Mouse (Mus musculus): Measurements from ENCODE around the gene Taf9. TPM values are rescaled to one million over a fixed set of nuclear protein-coding genes. Genes with fewer than 3 reads are reported as not detected.

Taf9 gene
- polyA plus RNA-seq, 1 experiment from 2014 or later = 11.6 TPM

GRCm38 (mm10) chr13:100682837-100683236 is 31.5 kb downstream of the Taf9 start:
- WGBS = 79% methylated on average over 2 of the region's 2 CpGs
- Histone ChIP-seq H3K4me2 (replicated peaks; ENCODE audit: low read depth, low read length) (no peak overlapping the region), H3K36me3 (ENCODE audit: control insufficient read depth, insufficient read depth, low read length) (no peaks in the 10 kb centered on the region), H3K27me3 (ENCODE audit: control insufficient read depth, insufficient read depth, low read length) (no peaks in the 10 kb centered on the region), H3K27ac (ENCODE audit: low read length) (no peak overlapping the region), H3K9ac (replicated peaks; ENCODE audit: low read depth, low read length) (no peak overlapping the region), H3K4me3 (ENCODE audit: low read depth, low read length) (no peak overlapping the region), H3K9me3 (ENCODE audit: control insufficient read depth, low read depth, low read length) (no peaks in the 10 kb centered on the region), H3K4me1 (ENCODE audit: control insufficient read depth, insufficient read depth, low read length) (no peaks in the 10 kb centered on the region)
- ATAC-seq (ENCODE audit: insufficient number of reproducible peaks, insufficient read depth, low FRiP score, low read depth) = no peak

DNA sequence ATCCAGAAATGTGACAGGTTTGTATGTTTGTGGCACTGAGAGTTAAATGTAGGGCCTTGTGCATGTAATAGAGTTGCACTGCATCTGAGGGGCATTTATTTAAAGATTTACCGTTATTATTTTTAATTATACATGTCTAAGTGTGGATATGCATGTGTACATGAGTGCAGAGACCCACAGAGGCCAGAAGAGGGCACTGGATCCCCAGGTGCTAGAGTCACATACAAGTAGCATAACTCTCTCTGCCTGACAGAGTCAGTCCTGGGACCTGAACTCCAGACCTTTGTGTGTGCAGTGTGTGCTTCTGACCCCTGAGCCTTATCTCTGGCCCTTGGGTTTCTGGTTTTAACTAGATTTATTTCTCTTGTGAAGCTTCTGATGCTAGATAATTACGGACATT is 33.0 kb downstream of the Taf9 start:
- no peaks in the 10 kb centered on the region for H3K4me1 ChIP-seq (ENCODE audit: control insufficient read depth, insufficient read depth, low read length)
- no peak overlapping the region for H3K27ac ChIP-seq (ENCODE audit: low read length)
- H3K27me3 ChIP-seq (ENCODE audit: control insufficient read depth, insufficient read depth, low read length) = no peaks in the 10 kb centered on the region
- WGBS = 67% methylated on average over 2 of the region's 2 CpGs
- ATAC-seq (ENCODE audit: insufficient number of reproducible peaks, insufficient read depth, low FRiP score, low read depth) = no peak
- H3K4me2 ChIP-seq (replicated peaks; ENCODE audit: low read depth, low read length) = no peak overlapping the region
- H3K36me3 ChIP-seq (ENCODE audit: control insufficient read depth, insufficient read depth, low read length) = no peaks in the 10 kb centered on the region
- no peaks in the 10 kb centered on the region for H3K9me3 ChIP-seq (ENCODE audit: control insufficient read depth, low read depth, low read length)
- H3K9ac ChIP-seq (replicated peaks; ENCODE audit: low read depth, low read length) = no peak overlapping the region
- no peak overlapping the region for H3K4me3 ChIP-seq (ENCODE audit: low read depth, low read length)

DNA sequence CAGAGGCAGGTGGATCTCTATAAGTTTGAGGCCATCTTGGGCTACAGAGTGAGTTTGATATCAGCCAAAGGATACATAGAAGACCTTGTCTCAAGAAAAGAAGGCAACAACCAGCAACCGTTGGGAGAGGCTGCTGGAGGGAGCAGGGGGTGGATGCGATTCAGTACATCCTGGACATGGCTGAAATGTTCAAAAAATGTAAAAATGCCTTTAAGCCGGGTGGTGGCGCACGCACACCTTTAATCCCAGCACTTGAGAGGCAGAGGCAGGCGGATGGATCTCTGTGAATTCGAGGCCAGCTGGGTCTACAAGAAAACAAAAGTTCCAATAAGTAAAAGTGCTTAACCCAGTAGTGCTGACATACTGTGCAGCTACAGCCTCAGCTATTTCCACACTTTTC is 36.1 kb downstream of the Taf9 start:
- ATAC-seq (ENCODE audit: insufficient number of reproducible peaks, insufficient read depth, low FRiP score, low read depth) = no peak
- Histone ChIP-seq H3K36me3 (ENCODE audit: control insufficient read depth, insufficient read depth, low read length) (no peaks in the 10 kb centered on the region), H3K27ac (ENCODE audit: low read length) (no peak overlapping the region), H3K9ac (replicated peaks; ENCODE audit: low read depth, low read length) (no peak overlapping the region), H3K4me3 (ENCODE audit: low read depth, low read length) (no peak overlapping the region), H3K4me2 (replicated peaks; ENCODE audit: low read depth, low read length) (no peak overlapping the region), H3K9me3 (ENCODE audit: control insufficient read depth, low read depth, low read length) (no peaks in the 10 kb centered on the region), H3K4me1 (ENCODE audit: control insufficient read depth, insufficient read depth, low read length) (no peaks in the 10 kb centered on the region), H3K27me3 (ENCODE audit: control insufficient read depth, insufficient read depth, low read length) (no peaks in the 10 kb centered on the region)
- WGBS = 61% methylated on average over 7 of the region's 7 CpGs

DNA sequence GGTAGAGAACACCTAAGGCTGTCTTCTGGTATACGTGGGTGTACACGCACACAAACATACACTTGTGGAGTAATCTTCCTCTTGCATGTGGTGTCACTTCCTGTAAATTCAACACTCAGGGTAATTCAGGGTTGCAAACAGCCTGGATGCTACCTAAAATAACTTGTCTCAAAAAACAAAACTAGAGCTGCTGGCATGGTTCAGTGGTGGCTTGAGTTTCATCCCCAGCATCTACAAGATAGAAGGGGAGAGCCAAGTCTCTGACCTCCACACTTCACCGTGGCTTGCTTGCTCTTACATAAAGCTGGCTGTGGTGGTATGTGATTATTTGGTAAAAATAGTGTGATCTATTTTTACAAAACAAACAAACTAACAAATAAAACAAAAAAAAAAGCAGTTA is 46.2 kb downstream of the Taf9 start:
- H3K9ac ChIP-seq (replicated peaks; ENCODE audit: low read depth, low read length) = no peak overlapping the region
- 94% methylated on average over 3 of the region's 3 CpGs for WGBS
- H3K4me3 ChIP-seq (ENCODE audit: low read depth, low read length) = no peak overlapping the region
- no peak overlapping the region for H3K27ac ChIP-seq (ENCODE audit: low read length)
- H3K4me1 ChIP-seq (ENCODE audit: control insufficient read depth, insufficient read depth, low read length) = no peaks in the 10 kb centered on the region
- no peaks in the 10 kb centered on the region for H3K27me3 ChIP-seq (ENCODE audit: control insufficient read depth, insufficient read depth, low read length)
- H3K36me3 ChIP-seq (ENCODE audit: control insufficient read depth, insufficient read depth, low read length) = peaks cover 38% of the 10 kb centered on the region
- ATAC-seq (ENCODE audit: insufficient number of reproducible peaks, insufficient read depth, low FRiP score, low read depth) = no peak
- H3K9me3 ChIP-seq (ENCODE audit: control insufficient read depth, low read depth, low read length) = no peaks in the 10 kb centered on the region
- H3K4me2 ChIP-seq (replicated peaks; ENCODE audit: low read depth, low read length) = no peak overlapping the region

DNA sequence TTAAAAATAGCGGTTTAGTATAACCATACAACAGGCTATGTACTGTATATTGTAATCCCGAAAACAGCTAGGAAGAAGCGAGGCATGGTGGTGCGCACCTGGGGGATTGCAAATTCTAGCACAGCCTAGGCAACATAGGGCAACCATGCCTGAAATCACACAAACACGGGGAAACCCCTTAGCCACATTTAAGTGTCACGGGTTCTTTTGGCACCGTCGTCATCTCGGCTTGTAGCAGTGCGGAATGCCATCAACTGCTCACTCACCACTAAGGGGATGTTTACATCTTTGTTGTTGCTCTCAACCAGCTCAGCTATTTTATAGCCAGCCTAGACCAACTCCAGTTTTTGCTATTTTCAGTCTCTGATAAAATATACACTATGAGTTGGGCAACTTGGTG is 47.5 kb downstream of the Taf9 start:
- ATAC-seq (ENCODE audit: insufficient number of reproducible peaks, insufficient read depth, low FRiP score, low read depth) = no peak
- 96% methylated on average over 10 of the region's 10 CpGs for WGBS
- no peak overlapping the region for H3K9ac ChIP-seq (replicated peaks; ENCODE audit: low read depth, low read length)
- H3K4me2 ChIP-seq (replicated peaks; ENCODE audit: low read depth, low read length) = no peak overlapping the region
- no peak overlapping the region for H3K27ac ChIP-seq (ENCODE audit: low read length)
- no peaks in the 10 kb centered on the region for H3K27me3 ChIP-seq (ENCODE audit: control insufficient read depth, insufficient read depth, low read length)
- H3K4me1 ChIP-seq (ENCODE audit: control insufficient read depth, insufficient read depth, low read length) = no peaks in the 10 kb centered on the region
- H3K9me3 ChIP-seq (ENCODE audit: control insufficient read depth, low read depth, low read length) = no peaks in the 10 kb centered on the region
- no peak overlapping the region for H3K4me3 ChIP-seq (ENCODE audit: low read depth, low read length)
- H3K36me3 ChIP-seq (ENCODE audit: control insufficient read depth, insufficient read depth, low read length) = peaks cover 51% of the 10 kb centered on the region

- no peak for ATAC-seq (ENCODE audit: insufficient number of reproducible peaks, insufficient read depth, low FRiP score, low read depth)
- no peak overlapping the region for H3K9ac ChIP-seq (replicated peaks; ENCODE audit: low read depth, low read length)
- H3K27me3 ChIP-seq (ENCODE audit: control insufficient read depth, insufficient read depth, low read length) = no peaks in the 10 kb centered on the region
- 91% methylated on average over 2 of the region's 2 CpGs for WGBS
- peaks cover 65% of the 10 kb centered on the region for H3K36me3 ChIP-seq (ENCODE audit: control insufficient read depth, insufficient read depth, low read length)
- no peak overlapping the region for H3K27ac ChIP-seq (ENCODE audit: low read length)
- no peaks in the 10 kb centered on the region for H3K4me1 ChIP-seq (ENCODE audit: control insufficient read depth, insufficient read depth, low read length)
- H3K4me2 ChIP-seq (replicated peaks; ENCODE audit: low read depth, low read length) = no peak overlapping the region
- H3K9me3 ChIP-seq (ENCODE audit: control insufficient read depth, low read depth, low read length) = no peaks in the 10 kb centered on the region
- H3K4me3 ChIP-seq (ENCODE audit: low read depth, low read length) = no peak overlapping the region
Measured at GRCm38 (mm10) chr13:100703468-100703867, 52.1 kb downstream of the Taf9 start.

Other genes with a start within 250 kb of the Taf9 start
- 0.07 and 0.14 TPM in 2 replicates for gene Naip1, start 198.7 kb upstream of the Taf9 start, polyA plus RNA-seq (2014; fragmentation: Nextera tagmentation; extraction: Ambion mirVana)
- 72.8 and 75.7 TPM in 2 replicates for gene Gtf2h2, start 159.0 kb upstream of the Taf9 start, polyA plus RNA-seq (2014; fragmentation: Nextera tagmentation; extraction: Ambion mirVana)
- 54.5 and 57.9 TPM in 2 replicates for gene Ocln, start 98.9 kb upstream of the Taf9 start, polyA plus RNA-seq (2014; fragmentation: Nextera tagmentation; extraction: Ambion mirVana)
- gene Marveld2, start 34.6 kb upstream of the Taf9 start, polyA plus RNA-seq (2014; fragmentation: Nextera tagmentation; extraction: Ambion mirVana) = 16.8 and 20.8 TPM in 2 replicates
- gene Ak6, start 600 bp upstream of the Taf9 start, polyA plus RNA-seq (2014; fragmentation: Nextera tagmentation; extraction: Ambion mirVana) = 263 and 284 TPM in 2 replicates
- gene Rad17, start 528 bp upstream of the Taf9 start, polyA plus RNA-seq (2014; fragmentation: Nextera tagmentation; extraction: Ambion mirVana) = 21.1 and 22.2 TPM in 2 replicates
- gene Ccdc125, start 18.1 kb downstream of the Taf9 start, polyA plus RNA-seq (2014; fragmentation: Nextera tagmentation; extraction: Ambion mirVana) = 7.6 and 11.0 TPM in 2 replicates
- gene Cdk7, start 79.4 kb downstream of the Taf9 start, polyA plus RNA-seq (2014; fragmentation: Nextera tagmentation; extraction: Ambion mirVana) = 88.4 and 89.0 TPM in 2 replicates
- 171 and 175 TPM in 2 replicates for gene Mrps36, start 93.1 kb downstream of the Taf9 start, polyA plus RNA-seq (2014; fragmentation: Nextera tagmentation; extraction: Ambion mirVana)
- gene Cenph, start 124.3 kb downstream of the Taf9 start, polyA plus RNA-seq (2014; fragmentation: Nextera tagmentation; extraction: Ambion mirVana) = 36.5 and 38.9 TPM in 2 replicates
- 221 and 246 TPM in 2 replicates for gene Ccnb1, start 135.0 kb downstream of the Taf9 start, polyA plus RNA-seq (2014; fragmentation: Nextera tagmentation; extraction: Ambion mirVana)
- gene Slc30a5, start 181.8 kb downstream of the Taf9 start, polyA plus RNA-seq (2014; fragmentation: Nextera tagmentation; extraction: Ambion mirVana) = 58.4 and 62.4 TPM in 2 replicates

Measured in stomach, embryonic 14.5 days (tissue).